Mouse (Mus musculus) heart, embryonic 10.5 days (tissue): ENCODE data around the gene Prkcz. TPM values are rescaled to one million over a fixed set of nuclear protein-coding genes. Genes with fewer than 3 reads are reported as not detected.

ENCODE experiments used
- DNase-seq: peaks from one replicate; pipeline ENCODE4 v3.0.0-alpha.2; 2017; ENCODE audit warnings: low spot score
- H3K27ac ChIP-seq: fragments of 300-500 bp; sonication (generic); 2 replicates; pipeline ENCODE4 v1.5.1; 2016; ENCODE audit warnings: mild to moderate bottlenecking
- H3K27me3 ChIP-seq: fragments of 300-500 bp; sonication (generic); 2 replicates; pipeline ENCODE4 v1.6.1; 2016; ENCODE audit warnings: mild to moderate bottlenecking; ENCODE audit not compliant: poor library complexity, insufficient read depth, severe bottlenecking
- H3K36me3 ChIP-seq: fragments of 300-500 bp; sonication (generic); 2 replicates; pipeline ENCODE4 v1.6.1; 2016; ENCODE audit warnings: mild to moderate bottlenecking, moderate library complexity
- H3K4me1 ChIP-seq: fragments of 300-500 bp; sonication (generic); 2 replicates; pipeline ENCODE4 v1.6.1; 2016; ENCODE audit warnings: mild to moderate bottlenecking
- H3K4me3 ChIP-seq: fragments of 300-500 bp; sonication (generic); 2 replicates; pipeline ENCODE4 v1.5.1; 2016; ENCODE audit warnings: mild to moderate bottlenecking, moderate library complexity
- H3K9me3 ChIP-seq: fragments of 300-500 bp; sonication (generic); 2 replicates; pipeline ENCODE4 v1.6.1; 2016; ENCODE audit warnings: mild to moderate bottlenecking, moderate library complexity
- WGBS: fragments of 180-500 bp; shearing (Covaris S2); methylation state at CpG from one replicate; pipeline ENCODE4 v1.1.7; 2016; 5-methylcytosine and 5-hydroxymethylcytosine counted together
- polyA plus RNA-seq: library from polyadenylated mRNA; unstranded; fragments of >200 nt; fragmentation: Nextera tagmentation; extraction: Ambion mirVana; gene quantifications from 2 replicates; pipeline ENCODE4 v1.2.1, GENCODE M21; 2016

Gene Prkcz
- polyA plus RNA-seq, 1 experiment from 2014 or later = 12.4 TPM

- 57% methylated on average over 6 of the region's 6 CpGs for WGBS
- H3K4me3 ChIP-seq = no peak overlapping the region
- DNase-seq = no peak
- H3K27me3 ChIP-seq = no peaks in the 10 kb centered on the region
- peaks cover 43% of the 10 kb centered on the region for H3K4me1 ChIP-seq
- H3K9me3 ChIP-seq = no peaks in the 10 kb centered on the region
- H3K36me3 ChIP-seq = no peaks in the 10 kb centered on the region
- H3K27ac ChIP-seq = peak overlapping the region; percentile 5; the same call in 1 of the 2 replicates
These were observed 121.7 kb downstream of the Prkcz start for GRCm38 (mm10) chr4:155239494-155239893.

- no peak for DNase-seq
- H3K4me1 ChIP-seq = peaks cover 55% of the 10 kb centered on the region
- no peaks in the 10 kb centered on the region for H3K27me3 ChIP-seq
- 84% methylated on average over 5 of the region's 5 CpGs for WGBS
- no peak overlapping the region for H3K4me3 ChIP-seq
- no peaks in the 10 kb centered on the region for H3K9me3 ChIP-seq
- no peaks in the 10 kb centered on the region for H3K36me3 ChIP-seq
- H3K27ac ChIP-seq = peak overlapping the region; percentile 59
These were observed 122.9 kb downstream of the Prkcz start for GRCm38 (mm10) chr4:155238276-155238675.

GRCm38 (mm10) chr4:155236737-155237385 is 124.3 kb downstream of the Prkcz start:
- 76% methylated on average over 12 of the region's 12 CpGs for WGBS
- Histone ChIP-seq H3K36me3 (no peaks in the 10 kb centered on the region), H3K27ac (peak overlapping the region; percentile 97), H3K27me3 (no peaks in the 10 kb centered on the region), H3K4me1 (peaks cover 54% of the 10 kb centered on the region), H3K4me3 (no peak overlapping the region), H3K9me3 (no peaks in the 10 kb centered on the region)
- DNase-seq = no peak

- WGBS = 16% methylated on average over 18 of the region's 18 CpGs
- Histone ChIP-seq H3K4me1 (peaks cover 57% of the 10 kb centered on the region), H3K36me3 (no peaks in the 10 kb centered on the region), H3K9me3 (no peaks in the 10 kb centered on the region), H3K27ac (peak overlapping the region; percentile 97), H3K4me3 (peak overlapping the region; percentile 45), H3K27me3 (no peaks in the 10 kb centered on the region)
- peak; percentile 95 for DNase-seq
These were observed 125.6 kb downstream of the Prkcz start for GRCm38 (mm10) chr4:155235311-155236119.

- Histone ChIP-seq H3K4me1 (peaks cover 57% of the 10 kb centered on the region), H3K4me3 (peak overlapping the region; percentile 45), H3K9me3 (no peaks in the 10 kb centered on the region), H3K27ac (peak overlapping the region; percentile 97), H3K27me3 (no peaks in the 10 kb centered on the region), H3K36me3 (no peaks in the 10 kb centered on the region)
- 46% methylated on average over 8 of the region's 8 CpGs for WGBS
- DNase-seq = peak; percentile 79
These were observed 126.5 kb downstream of the Prkcz start for GRCm38 (mm10) chr4:155234371-155235310.

- Histone ChIP-seq H3K27me3 (no peaks in the 10 kb centered on the region), H3K27ac (peak overlapping the region; percentile 97), H3K4me3 (peak overlapping the region; percentile 27; the same call in 1 of the 2 replicates), H3K36me3 (no peaks in the 10 kb centered on the region), H3K9me3 (no peaks in the 10 kb centered on the region), H3K4me1 (peaks cover 52% of the 10 kb centered on the region)
- peak; percentile 81 for DNase-seq
- 15% methylated on average over 10 of the region's 10 CpGs for WGBS
These were observed 127.3 kb downstream of the Prkcz start for GRCm38 (mm10) chr4:155233878-155234277.

GRCm38 (mm10) chr4:155228461-155228860 is 132.7 kb downstream of the Prkcz start:
- Histone ChIP-seq H3K27me3 (no peaks in the 10 kb centered on the region), H3K27ac (no peak overlapping the region), H3K9me3 (no peaks in the 10 kb centered on the region), H3K4me3 (no peak overlapping the region), H3K4me1 (peaks cover 30% of the 10 kb centered on the region), H3K36me3 (no peaks in the 10 kb centered on the region)
- no peak for DNase-seq
- WGBS = 71% methylated on average over 5 of the region's 5 CpGs

GRCm38 (mm10) chr4:155227986-155228385 is 133.2 kb downstream of the Prkcz start:
- WGBS = 82% methylated on average over 4 of the region's 4 CpGs
- DNase-seq = no peak
- no peaks in the 10 kb centered on the region for H3K27me3 ChIP-seq
- no peaks in the 10 kb centered on the region for H3K9me3 ChIP-seq
- no peak overlapping the region for H3K4me3 ChIP-seq
- no peak overlapping the region for H3K27ac ChIP-seq
- peaks cover 29% of the 10 kb centered on the region for H3K4me1 ChIP-seq
- H3K36me3 ChIP-seq = no peaks in the 10 kb centered on the region

- Histone ChIP-seq H3K9me3 (no peaks in the 10 kb centered on the region), H3K27ac (no peak overlapping the region), H3K27me3 (no peaks in the 10 kb centered on the region), H3K36me3 (no peaks in the 10 kb centered on the region), H3K4me3 (no peak overlapping the region), H3K4me1 (peaks cover 33% of the 10 kb centered on the region)
- 66% methylated on average over 5 of the region's 5 CpGs for WGBS
- no peak for DNase-seq
These were observed 135.2 kb downstream of the Prkcz start for GRCm38 (mm10) chr4:155225918-155226317.

GRCm38 (mm10) chr4:155223594-155224528 is 137.3 kb downstream of the Prkcz start:
- Histone ChIP-seq H3K27me3 (no peaks in the 10 kb centered on the region), H3K36me3 (no peaks in the 10 kb centered on the region), H3K27ac (peak overlapping the region; percentile 97), H3K4me3 (peak overlapping the region; percentile 97), H3K9me3 (no peaks in the 10 kb centered on the region), H3K4me1 (peaks cover 54% of the 10 kb centered on the region)
- 36% methylated on average over 20 of the region's 20 CpGs for WGBS
- no peak for DNase-seq

- Histone ChIP-seq H3K27ac (peak overlapping the region; percentile 97), H3K4me3 (peak overlapping the region; percentile 97), H3K27me3 (no peaks in the 10 kb centered on the region), H3K4me1 (peaks cover 62% of the 10 kb centered on the region), H3K9me3 (no peaks in the 10 kb centered on the region), H3K36me3 (no peaks in the 10 kb centered on the region)
- WGBS = 14% methylated on average over 116 of the region's 116 CpGs
- DNase-seq = peak; percentile 99
These were observed 138.1 kb downstream of the Prkcz start for GRCm38 (mm10) chr4:155222841-155223593.
